Mouse (Mus musculus) myocyte (in vitro differentiated cells): Measurements from ENCODE around the gene Ppfia1.

Experiments used
- CEBPB ChIP-seq: IDR thresholded peaks from 2 replicates; pipeline ENCODE4 v1.6.1; 2011; ENCODE audit warnings: mild to moderate bottlenecking, moderate library complexity; ENCODE audit not compliant: poor library complexity, insufficient read depth, severe bottlenecking
- MAX ChIP-seq: IDR thresholded peaks from one replicate; pipeline ENCODE4 v1.6.1; 2011; ENCODE audit warnings: low read depth, mild to moderate bottlenecking, control low read depth
- POLR2A ChIP-seq: IDR thresholded peaks from one replicate; pipeline ENCODE4 v1.6.1; 2011; ENCODE audit warnings: low read depth, mild to moderate bottlenecking, control low read depth, moderate library complexity; ENCODE audit not compliant: insufficient read length
- REST ChIP-seq: IDR thresholded peaks from one replicate; pipeline ENCODE4 v1.6.1; 2011; ENCODE audit warnings: mild to moderate bottlenecking, control low read depth, moderate library complexity; ENCODE audit not compliant: insufficient read depth, insufficient read length
- TCF3 ChIP-seq: IDR thresholded peaks from one replicate; pipeline ENCODE4 v1.6.1; 2011; ENCODE audit warnings: low read depth, control low read depth; ENCODE audit not compliant: insufficient read length
- USF1 ChIP-seq: IDR thresholded peaks from one replicate; pipeline ENCODE4 v1.6.1; 2011; ENCODE audit warnings: low read depth, mild to moderate bottlenecking, control low read depth, moderate library complexity

DNA sequence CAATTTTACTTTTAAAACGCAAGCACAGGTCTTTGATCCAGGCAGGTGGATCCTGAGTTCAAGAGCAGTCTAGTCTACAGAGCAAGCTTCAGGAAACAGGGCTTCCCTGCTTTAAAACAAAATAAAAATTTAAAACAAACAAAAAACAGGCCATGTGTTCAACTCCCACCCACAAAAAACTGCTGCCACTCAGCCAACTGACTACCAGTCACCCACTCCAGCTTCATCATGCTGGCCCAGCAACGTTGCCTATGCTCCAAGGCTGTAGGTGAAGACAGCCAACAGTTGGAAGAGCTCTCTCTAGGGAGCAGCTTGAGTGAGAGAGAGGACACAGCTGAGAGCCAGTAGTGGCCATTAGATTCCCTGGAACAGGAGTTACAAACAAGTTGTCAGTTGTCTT is 31.6 kb downstream of the Ppfia1 start:
- TF ChIP-seq POLR2A = no peak
- TF ChIP-seq TCF3 = no peak
- TF ChIP-seq REST = no peak
- TF ChIP-seq MAX = no peak
- TF ChIP-seq USF1 = no peak
- no peak for TF ChIP-seq CEBPB
